Mouse (Mus musculus) adrenal gland, adult 18-20 months (tissue): Measurements from ENCODE around the gene Rasgef1b. TPM values are rescaled to one million over a fixed set of nuclear protein-coding genes. Genes with fewer than 3 reads are reported as not detected.

Experiments used
- DNase-seq, 2 experiments: peaks; one replicate each; pipeline ENCODE4 v3.0.0; 2021 to 2022; ENCODE audit warnings: low spot score in 2 of 2
- total RNA-seq, 2 experiments: library from RNA; stranded (reverse); gene quantifications; 1 replicate in 1 of 2; 2 replicates in 1 of 2; pipeline ENCODE4 v1.2.3; 2021

Gene Rasgef1b
- total RNA-seq, 2 experiments from 2014 or later: 10.4 to 13.3 TPM

- no peak for DNase-seq
Observed at GRCm38 (mm10) chr5:99266301-99266700, 462.6 kb downstream of the Rasgef1b start.

DNA sequence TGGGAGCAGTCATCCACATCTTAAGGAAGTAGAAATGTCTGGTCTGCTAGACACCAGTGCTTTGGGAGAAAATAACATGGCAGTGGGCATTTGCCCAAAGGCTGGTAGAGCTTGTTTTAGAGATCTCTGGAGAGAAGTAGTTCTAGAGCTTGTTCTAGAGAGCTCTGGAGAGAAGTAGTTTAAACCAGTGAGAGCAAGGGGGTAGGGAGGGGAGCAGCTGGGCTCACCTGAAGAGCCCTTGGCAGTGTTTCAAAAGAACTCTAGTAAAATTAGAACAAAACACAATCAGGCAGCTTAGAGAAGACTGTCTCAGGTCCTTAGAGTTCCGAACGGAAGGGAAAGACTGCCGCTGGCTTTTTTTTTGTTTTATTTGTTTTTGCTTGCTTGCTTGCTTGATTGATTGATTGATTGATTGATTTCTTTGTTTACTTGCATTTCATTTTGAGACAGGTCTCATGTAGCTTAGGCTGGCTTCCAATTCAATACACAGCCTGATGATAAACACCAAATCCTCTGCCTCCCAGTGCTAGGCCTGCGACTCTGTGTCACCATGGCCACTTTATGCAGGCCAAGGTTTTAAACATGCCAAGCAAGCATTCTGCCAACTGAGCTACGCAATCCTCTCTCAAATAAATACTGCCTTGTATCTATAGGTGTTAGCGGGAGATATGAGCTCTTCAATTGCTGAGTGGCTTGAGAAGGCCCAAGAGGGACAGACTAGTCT lies 466.5 kb downstream of the Rasgef1b start:
- DNase-seq: no peak

DNA sequence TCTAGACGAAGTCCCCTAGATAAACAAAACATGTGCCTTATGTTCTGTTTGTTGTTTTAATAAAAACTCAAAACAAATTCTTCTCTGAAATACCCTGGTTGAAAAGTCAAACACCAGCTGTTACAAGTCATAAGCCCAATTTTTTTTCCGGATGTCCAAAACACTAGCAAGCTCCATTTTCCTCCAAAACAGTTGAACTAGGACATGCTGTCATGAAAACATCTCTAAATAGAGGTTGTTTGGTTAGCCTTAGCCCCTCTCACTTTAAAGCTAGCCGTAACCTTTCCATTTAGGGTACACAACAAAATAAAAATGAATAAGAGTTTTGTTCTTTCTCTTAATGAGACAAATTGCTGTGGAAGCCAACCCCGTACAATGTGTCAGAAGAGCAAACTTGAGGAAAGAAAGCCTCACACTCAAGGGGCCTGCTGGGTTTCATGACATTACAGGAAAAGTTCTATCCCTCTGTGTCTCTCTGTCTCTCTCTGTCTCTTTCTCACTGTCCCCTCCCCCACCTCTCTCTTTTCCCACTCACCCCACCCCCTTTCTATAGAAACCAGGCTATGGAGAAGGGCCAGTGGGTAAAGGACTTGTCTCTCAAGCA lies 467.6 kb downstream of the Rasgef1b start:
- DNase-seq: no peak

DNA sequence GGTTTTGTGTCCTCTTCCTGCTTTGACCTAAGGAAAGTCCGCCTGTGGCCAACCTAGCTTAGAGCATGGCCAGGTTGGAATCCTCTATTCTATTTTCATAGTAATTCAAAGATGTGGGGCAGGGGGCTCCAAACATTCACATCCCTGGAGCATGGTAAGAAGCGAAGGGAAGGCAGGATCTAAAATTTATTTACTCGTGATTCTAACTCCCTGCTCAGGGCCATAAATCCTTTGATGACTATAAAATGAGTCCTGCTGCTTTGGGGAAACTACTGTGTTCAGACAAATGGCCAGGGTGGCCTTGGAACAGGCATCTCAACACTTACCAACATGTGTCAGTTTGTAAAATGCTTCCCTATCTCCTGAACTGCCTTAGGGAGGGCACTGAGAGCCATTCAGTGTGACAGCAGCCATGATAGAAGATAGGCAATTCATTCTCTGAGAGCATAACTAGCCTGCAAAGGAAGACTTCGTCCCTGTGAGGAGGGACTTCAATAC lies 470.8 kb downstream of the Rasgef1b start:
- DNase-seq: peak in 1 of 2 experiments; percentile 20

DNA sequence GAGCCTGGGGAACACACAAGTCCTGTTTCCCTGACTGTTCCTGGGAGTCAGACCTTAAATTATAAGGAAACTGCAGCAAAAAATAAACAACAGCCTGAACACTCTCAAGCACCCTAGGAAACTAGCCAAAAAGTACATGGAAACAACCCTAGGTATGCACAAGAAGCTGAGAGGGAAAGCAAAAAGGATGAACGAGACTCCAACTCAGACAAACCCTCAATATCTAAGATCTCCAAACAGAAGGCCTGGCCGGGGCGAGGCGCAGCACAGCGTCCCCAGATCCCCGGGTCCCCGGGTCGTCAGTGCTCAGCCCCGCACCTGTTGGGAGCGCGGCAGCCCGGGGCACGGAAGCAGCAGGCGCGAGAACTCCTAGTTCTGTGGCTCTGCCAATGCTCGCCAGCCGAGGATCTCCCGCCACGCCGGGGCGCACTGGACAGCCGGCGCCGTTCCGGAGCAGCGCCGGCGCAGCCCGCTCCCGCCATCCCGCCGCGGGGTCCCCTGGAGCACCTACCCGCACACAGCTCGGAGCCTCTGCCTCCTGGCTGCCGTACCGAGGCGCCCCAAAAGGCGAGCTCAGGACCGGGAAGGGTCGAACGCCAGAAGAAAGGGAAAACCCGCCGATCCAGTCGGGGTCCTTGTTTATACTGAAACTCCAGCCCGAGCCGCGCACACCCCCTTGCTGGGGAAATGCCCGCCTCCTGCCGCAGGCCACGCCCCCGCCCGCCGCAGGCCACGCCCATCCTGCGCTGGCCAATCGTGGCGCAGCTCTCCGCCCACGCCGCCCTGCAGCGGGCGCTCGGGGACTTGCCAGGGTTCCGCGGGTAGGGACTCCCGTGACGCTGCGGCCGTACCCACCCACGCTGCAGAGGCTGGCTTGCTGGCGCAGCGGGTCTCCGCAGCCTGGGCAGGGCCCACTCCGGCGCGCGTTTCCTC lies 476.4 kb downstream of the Rasgef1b start:
- peak; percentile 98 to 99 for DNase-seq

- DNase-seq: peak; percentile 17 to 31
Observed at GRCm38 (mm10) chr5:99251379-99252202, 477.3 kb downstream of the Rasgef1b start.

DNA sequence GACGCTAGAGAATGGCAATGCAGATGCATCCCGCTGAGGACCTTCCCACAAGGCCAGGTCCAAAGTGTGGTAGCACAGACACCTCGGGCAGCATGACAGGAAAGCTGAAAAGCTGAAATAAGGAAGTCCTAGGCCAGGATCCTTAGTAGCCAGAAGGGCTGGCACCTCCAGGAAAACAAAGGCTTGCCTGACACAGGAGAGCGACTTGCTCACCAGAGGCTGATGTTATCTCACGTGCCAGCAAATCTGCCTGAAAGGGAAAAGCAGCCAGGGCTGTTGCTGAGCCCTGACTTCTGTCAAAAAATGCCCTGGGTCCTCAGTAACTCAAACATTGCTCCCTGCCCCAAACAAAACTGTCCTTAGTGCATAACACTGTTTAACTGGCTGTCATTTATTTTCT lies 478.0 kb downstream of the Rasgef1b start:
- DNase-seq: no peak

- DNase-seq: peak; percentile 97 to 98
Observed at GRCm38 (mm10) chr5:99248501-99248900, 480.4 kb downstream of the Rasgef1b start.

DNA sequence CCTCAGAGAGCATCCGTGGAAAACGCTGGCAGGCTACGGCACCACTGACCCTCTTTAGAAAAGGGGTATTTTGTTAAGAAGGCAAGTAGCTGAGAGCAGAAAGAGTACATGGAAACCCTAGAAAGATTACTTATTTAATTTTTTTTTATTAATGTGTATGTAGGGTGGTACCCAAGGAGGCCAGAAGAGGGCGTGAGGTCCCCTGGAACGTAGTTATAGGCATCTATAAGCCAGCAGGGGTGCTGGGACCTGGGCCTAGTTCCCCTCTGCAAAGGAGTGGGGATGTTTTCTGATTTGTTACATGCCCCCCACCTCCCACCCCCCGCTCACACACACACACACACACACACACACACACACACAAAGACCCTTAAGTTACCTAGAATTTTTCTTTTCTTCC lies 480.9 kb downstream of the Rasgef1b start:
- no peak for DNase-seq

- DNase-seq: no peak
Observed at GRCm38 (mm10) chr5:99247441-99247840, 481.4 kb downstream of the Rasgef1b start.

DNA sequence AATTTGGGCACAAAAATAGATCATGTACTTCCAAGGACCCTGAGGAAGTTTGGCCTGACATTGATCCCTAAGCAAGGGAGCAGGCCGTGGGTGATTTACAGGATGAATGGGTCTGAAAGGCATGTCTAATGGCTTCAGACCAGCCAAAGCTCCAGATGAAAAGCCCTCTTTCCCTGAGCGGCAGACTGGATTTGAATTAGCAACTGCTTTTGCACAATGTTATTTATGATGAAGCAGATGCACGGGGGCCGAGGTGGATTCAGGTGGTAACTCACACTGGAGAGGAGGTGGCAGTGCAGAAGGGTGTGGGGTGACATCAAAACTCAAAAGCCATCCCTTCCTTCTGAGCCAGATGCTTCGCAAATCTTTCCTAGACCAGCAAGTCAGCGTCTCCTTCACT lies 481.9 kb downstream of the Rasgef1b start:
- no peak for DNase-seq

- DNase-seq: no peak
Observed at GRCm38 (mm10) chr5:99241988-99242740, 486.7 kb downstream of the Rasgef1b start.

- no peak for DNase-seq
Observed at GRCm38 (mm10) chr5:99240501-99240900, 488.4 kb downstream of the Rasgef1b start.

DNA sequence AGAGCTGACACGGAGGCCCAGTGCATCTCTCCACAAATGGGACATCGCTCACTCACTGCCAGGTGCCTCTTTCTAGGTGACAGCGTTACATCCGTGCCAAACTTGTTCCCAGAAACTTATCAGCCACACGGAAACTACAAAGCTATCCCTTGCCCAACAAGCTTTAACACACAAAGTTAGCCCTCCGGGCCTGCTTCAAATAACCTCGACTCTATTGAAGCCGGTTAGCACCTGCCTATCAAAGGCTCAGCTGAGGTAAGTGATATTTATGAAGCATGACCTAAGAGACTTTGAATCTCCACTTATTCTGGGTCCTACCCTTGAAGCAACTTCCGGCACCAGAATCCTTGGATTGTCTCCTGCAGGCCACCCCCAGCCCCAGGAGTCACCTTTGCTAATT lies 489.2 kb downstream of the Rasgef1b start:
- DNase-seq: no peak

DNA sequence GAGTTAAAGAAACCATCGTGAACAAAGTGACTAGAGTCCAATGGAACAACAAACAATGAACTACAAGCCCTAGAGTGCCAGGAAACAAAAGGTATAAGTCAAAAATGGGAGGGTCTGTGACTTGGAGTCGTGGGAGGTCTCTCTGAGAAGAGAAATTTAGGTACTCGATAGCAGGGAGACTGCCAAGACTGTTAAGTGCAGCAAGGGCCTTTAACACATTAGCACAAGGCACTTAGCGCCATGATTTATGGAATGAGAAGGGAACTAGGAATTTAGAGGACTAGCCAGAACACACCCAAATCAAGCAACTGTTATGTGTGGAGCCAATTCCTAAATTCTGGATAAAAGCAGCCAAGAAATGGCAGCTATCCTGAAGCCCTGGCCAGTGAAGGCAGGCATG lies 490.7 kb downstream of the Rasgef1b start:
- no peak for DNase-seq

GRCm38 (mm10) chr5:99236888-99237752 lies 491.7 kb downstream of the Rasgef1b start:
- DNase-seq: no peak

DNA sequence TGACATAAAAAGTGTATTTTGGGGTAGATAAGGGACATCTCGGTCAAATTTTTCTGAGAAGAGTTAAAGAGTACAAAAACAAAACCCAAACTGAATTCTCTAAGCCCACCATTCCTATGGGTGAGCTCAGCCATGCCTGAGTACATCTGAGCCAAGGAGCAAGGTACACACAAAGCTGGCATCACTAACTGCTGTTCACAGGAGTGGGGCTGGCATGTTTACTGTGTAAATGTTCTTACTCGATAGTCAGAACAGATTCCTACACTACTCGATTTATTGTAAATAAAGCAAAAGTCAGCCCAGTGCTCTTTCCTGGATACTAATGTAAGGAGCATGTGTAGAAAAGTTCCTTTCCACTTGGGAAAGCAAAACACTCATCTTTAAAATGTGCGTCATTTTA lies 492.4 kb downstream of the Rasgef1b start:
- DNase-seq: no peak

DNA sequence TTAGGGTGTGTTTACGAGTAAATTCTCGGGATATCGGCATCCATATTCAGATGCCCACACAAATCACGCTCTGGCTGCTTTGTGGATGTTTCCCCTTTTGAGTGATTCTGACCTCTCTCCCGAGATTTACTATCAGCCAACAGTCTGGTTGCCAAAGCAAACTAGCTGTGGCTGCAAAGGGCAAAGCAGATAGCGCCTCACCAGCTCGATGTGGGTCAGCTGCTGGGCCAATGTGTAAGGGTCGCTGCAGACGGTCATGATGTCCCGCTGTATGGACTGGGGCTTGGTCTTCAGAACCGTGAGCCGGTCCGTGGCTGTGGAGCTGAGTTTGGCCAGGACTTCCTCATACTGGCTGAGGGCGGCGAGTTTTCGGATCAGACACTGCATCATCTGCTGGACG lies 494.6 kb downstream of the Rasgef1b start:
- DNase-seq: no peak

GRCm38 (mm10) chr5:99233176-99233575 lies 495.7 kb downstream of the Rasgef1b start:
- no peak for DNase-seq
